Mouse (Mus musculus) left cerebral cortex, postnatal 14 days (tissue): ENCODE results near the gene Wasf1. TPM values are rescaled to one million over a fixed set of nuclear protein-coding genes. Genes with fewer than 3 reads are reported as not detected.

Experiments
- DNase-seq, 2 experiments: peaks; one replicate each; pipeline ENCODE4 v3.0.0; 2021 to 2022; ENCODE audit warnings: low spot score in 2 of 2, mixed read lengths in 1 of 2
- intact Hi-C: fragments of 180-260 bp; cut with DNase I; formaldehyde crosslinking; loops from one replicate; pipeline ENCODE4 v1.15.1; 2025
- total RNA-seq, 2 experiments: library from RNA; stranded (reverse); gene quantifications; 2 replicates each; pipeline ENCODE4 v1.2.3; 2021

The Wasf1 gene
- total RNA-seq, 2 experiments from 2014 or later, result 327 to 340 TPM

GRCm38 (mm10) chr10:40884279-40884806 lies 1.1 kb downstream of the Wasf1 start:
- DNase-seq, result peak; percentile 48 to 49
- intact Hi-C loops, result loop anchor here (5.0 kb wide), 3 partner anchors 42 to 232 kb away; no protein-coding TSS in a partner anchor

GRCm38 (mm10) chr10:40885432-40885831 lies 2.2 kb downstream of the Wasf1 start:
- no peak for DNase-seq
- intact Hi-C loops, result no loop called here

- intact Hi-C loops, result no loop called here
- DNase-seq, result no peak
These were observed 4.0 kb downstream of the Wasf1 start for GRCm38 (mm10) chr10:40887316-40887715.

- no peak for DNase-seq
- intact Hi-C loops, result no loop called here
These were observed 5.9 kb downstream of the Wasf1 start for GRCm38 (mm10) chr10:40889146-40889545.

DNA sequence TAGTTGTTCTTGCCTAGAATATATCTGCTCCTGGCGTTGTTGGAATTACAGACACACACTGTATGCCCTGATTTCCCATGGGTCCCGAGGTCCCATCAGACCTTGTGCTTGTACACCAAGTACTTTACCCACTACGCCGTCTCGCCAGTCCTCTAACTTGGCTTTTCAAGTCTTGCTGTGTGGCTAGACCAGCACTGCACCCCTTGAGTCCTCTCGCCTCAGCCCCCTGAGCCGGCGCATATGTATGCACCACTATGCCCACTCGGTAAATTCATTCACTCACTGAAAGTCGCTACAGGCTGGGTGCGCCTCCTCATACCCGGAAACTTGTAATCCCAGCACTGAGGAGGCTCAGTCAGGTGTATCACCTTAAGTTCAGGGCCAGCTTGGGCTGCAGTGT lies 12.5 kb downstream of the Wasf1 start:
- DNase-seq, result no peak
- intact Hi-C loops, result no loop called here

GRCm38 (mm10) chr10:40896656-40897055 lies 13.4 kb downstream of the Wasf1 start:
- intact Hi-C loops, result no loop called here
- no peak for DNase-seq

GRCm38 (mm10) chr10:40901786-40902185 lies 18.5 kb downstream of the Wasf1 start:
- intact Hi-C loops, result no loop called here
- no peak for DNase-seq

- intact Hi-C loops, result no loop called here
- no peak for DNase-seq
These were observed 22.9 kb downstream of the Wasf1 start for GRCm38 (mm10) chr10:40906131-40906530.

DNA sequence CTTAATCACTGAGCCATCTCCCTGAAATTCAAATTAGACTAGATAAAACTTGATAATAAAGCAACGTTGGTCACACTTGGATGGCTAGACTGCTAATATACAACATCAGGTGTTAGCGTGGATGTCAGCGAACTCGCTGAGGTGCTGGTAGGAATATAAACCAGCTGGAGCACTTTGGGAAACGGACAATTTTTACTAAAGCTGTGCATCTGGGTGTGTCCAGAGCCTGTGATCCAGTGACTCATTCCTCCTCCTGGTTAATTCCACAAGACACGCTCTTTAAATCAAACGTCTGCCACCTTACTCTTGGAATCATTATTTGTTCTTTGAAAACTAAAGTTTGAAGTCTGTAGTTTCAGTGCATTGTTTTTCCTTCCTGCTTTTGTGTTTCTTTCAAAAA lies 23.5 kb downstream of the Wasf1 start:
- intact Hi-C loops, result no loop called here
- no peak for DNase-seq

DNA sequence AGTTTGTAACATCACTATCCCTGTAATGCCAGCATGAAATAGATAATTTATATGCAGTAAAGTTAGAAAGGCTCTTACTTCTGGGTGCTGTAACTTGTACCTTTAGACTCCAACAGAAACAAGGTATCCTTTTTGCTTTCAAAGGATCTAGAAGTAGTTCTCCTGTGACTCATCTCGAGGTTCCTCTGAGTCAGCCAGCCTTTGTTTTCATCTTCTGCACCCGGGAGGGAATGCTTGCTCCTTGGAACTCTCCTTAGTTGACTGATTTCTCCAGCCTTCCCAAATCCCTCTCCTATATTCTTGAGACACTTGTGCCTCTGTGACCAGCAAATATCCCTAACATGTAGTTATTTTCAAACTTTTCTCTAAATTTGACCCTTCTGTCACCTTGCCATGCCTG lies 25.3 kb downstream of the Wasf1 start:
- no peak for DNase-seq
- intact Hi-C loops, result no loop called here

GRCm38 (mm10) chr10:40910811-40911210 lies 27.5 kb downstream of the Wasf1 start:
- DNase-seq, result no peak
- intact Hi-C loops, result no loop called here

DNA sequence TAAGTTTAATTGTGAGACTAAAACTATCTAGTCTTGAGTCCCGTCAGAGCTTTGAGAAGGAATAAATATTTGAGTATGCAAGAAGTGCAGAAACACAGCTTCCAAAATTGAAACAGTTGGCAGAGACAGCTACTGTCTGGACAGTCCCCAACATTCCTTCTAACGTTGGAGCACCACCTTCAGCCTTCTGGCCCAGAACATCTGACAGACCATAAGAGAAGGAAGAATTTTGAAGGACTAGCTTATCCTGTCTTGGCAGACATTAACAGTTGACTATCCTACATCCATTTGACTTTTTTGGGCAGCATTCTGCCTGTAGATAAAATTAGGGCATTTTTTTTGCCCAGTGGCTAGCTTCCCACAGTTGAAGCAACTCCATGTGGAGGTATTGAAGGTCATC lies 32.0 kb downstream of the Wasf1 start:
- DNase-seq, result no peak
- intact Hi-C loops, result no loop called here

DNA sequence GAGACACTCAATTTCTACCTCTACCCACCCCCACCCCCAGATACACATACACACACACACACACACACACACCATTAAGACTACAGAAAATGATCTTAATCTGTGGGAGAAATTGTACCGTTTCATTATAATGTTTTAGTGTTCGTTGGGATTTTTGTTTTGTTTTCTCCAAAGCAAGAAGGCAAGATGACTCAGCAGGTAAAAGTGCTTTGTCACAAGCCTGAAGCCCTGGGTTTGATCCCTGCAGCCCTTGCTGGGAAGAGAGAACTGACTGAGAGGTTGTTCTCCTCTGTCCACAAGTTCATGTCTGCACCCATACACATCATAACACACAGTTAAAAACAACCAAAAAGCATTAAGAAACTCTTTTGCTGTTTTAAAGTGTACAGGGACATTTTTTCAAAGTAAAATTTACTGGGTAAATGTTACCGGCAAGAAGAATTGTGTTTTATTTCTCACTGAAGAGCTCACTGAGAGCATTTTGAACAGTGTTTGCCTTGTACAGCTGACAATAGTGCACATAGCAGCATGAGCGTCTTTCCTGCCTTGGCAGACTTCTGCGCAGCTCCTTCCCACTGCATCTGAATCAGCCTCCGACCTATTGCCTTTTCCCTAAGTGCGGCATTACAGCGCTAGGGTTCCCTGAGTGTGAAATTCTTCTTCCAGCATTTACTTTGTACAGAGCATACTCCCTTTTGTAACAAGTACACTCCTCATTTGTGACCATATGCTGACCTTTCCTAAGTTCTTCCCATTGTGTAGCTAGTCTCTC lies 35.6 kb downstream of the Wasf1 start:
- no peak for DNase-seq
- intact Hi-C loops, result no loop called here

- intact Hi-C loops, result no loop called here
- no peak for DNase-seq
These were observed 36.2 kb downstream of the Wasf1 start for GRCm38 (mm10) chr10:40919464-40919863.

- no peak for DNase-seq
- intact Hi-C loops, result no loop called here
These were observed 49.7 kb downstream of the Wasf1 start for GRCm38 (mm10) chr10:40932995-40933394.

DNA sequence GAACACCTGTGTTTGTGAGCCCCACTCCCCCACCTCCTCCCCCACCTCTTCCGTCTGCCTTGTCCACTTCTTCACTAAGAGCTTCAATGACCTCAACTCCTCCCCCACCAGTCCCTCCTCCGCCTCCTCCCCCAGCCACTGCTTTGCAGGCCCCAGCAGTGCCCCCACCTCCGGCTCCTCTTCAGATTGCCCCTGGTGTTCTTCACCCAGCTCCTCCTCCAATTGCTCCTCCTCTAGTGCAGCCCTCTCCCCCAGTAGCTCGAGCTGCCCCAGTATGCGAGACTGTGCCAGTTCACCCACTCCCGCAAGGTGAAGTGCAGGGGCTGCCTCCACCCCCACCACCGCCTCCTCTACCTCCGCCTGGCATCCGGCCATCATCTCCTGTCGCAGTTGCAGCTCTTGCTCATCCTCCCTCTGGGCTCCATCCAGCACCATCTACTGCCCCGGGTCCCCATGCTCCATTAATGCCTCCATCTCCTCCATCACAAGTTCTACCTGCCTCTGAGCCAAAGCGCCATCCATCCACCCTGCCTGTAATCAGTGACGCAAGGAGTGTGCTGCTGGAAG lies 53.0 kb downstream of the Wasf1 start:
- no peak for DNase-seq
- intact Hi-C loops, result no loop called here

GRCm38 (mm10) chr10:40937569-40937968 lies 54.3 kb downstream of the Wasf1 start:
- no peak for DNase-seq
- intact Hi-C loops, result no loop called here

DNA sequence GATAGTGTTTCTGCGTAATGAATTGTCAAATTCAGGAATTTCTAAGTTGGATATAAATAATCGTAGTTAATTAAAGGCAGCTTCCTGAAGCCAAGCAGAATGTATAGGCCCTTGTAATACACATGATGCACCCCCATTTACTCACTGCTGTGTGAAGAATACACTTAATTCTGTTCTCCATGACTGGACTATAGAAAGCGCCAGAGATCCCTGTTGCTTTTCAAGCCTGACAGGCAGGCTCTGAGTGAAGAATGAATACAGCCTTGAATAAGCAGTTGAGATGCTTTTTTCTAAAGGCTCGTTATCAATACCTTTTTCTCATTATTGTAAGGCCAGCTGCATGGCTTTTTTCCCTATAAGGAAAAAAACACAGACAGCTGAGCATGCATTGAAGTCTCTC lies 59.4 kb downstream of the Wasf1 start:
- no peak for DNase-seq
- intact Hi-C loops, result no loop called here

- no peak for DNase-seq
- intact Hi-C loops, result no loop called here
These were observed 66.9 kb downstream of the Wasf1 start for GRCm38 (mm10) chr10:40950176-40950575.

GRCm38 (mm10) chr10:40956206-40956605 lies 72.9 kb downstream of the Wasf1 start:
- peak; percentile 57 to 85 for DNase-seq
- intact Hi-C loops, result no loop called here

GRCm38 (mm10) chr10:40961365-40961764 lies 78.1 kb downstream of the Wasf1 start:
- no peak for DNase-seq
- intact Hi-C loops, result no loop called here
